Mouse (Mus musculus) heart, embryonic 15.5 days (tissue): ENCODE results near the gene Hrh1. TPM values are rescaled to one million over a fixed set of nuclear protein-coding genes. Genes with fewer than 3 reads are reported as not detected.
A peak's percentile ranks its signal among the peaks of the same experiment; 100 is the strongest.

Experiments
- ATAC-seq: fragments of 200-750 bp; cut with Nextera tagmentation; replicated peaks from 2 replicates; pipeline ENCODE4 v1.8.0; 2017; ENCODE audit warnings: low read depth, moderate TSS enrichment; ENCODE audit not compliant: insufficient number of reproducible peaks, insufficient read depth, low FRiP score
- H3K27ac ChIP-seq: fragments of 300-500 bp; sonication (generic); 2 replicates; pipeline ENCODE4 v1.5.1; 2015; ENCODE audit warnings: mild to moderate bottlenecking, inconsistent platforms
- H3K27me3 ChIP-seq: fragments of 300-500 bp; sonication (generic); 2 replicates; pipeline ENCODE4 v1.6.1; 2015; ENCODE audit warnings: inconsistent platforms
- H3K36me3 ChIP-seq: fragments of 300-500 bp; sonication (generic); 2 replicates; pipeline ENCODE4 v1.6.1; 2015; ENCODE audit warnings: mild to moderate bottlenecking, inconsistent platforms
- H3K4me1 ChIP-seq: fragments of 300-500 bp; sonication (generic); replicated peaks from 2 replicates; pipeline ENCODE4 v1.6.1; 2015; ENCODE audit warnings: inconsistent platforms
- H3K4me2 ChIP-seq: fragments of 300-500 bp; sonication (generic); 2 replicates; pipeline ENCODE4 v1.6.1; 2015; ENCODE audit warnings: inconsistent platforms, mild to moderate bottlenecking, moderate library complexity
- H3K4me3 ChIP-seq: fragments of 300-500 bp; sonication (generic); 2 replicates; pipeline ENCODE4 v1.5.1; 2015; ENCODE audit warnings: mild to moderate bottlenecking, inconsistent platforms
- H3K9ac ChIP-seq: fragments of 300-500 bp; sonication (generic); 2 replicates; pipeline ENCODE4 v1.6.1; 2015; ENCODE audit warnings: mild to moderate bottlenecking, inconsistent platforms
- H3K9me3 ChIP-seq: fragments of 300-500 bp; sonication (generic); replicated peaks from 2 replicates; pipeline ENCODE4 v1.6.1; 2016; ENCODE audit warnings: inconsistent platforms
- WGBS: fragments of 180-500 bp; shearing (Covaris S2); methylation state at CpG from one replicate; pipeline ENCODE4 v1.1.7; 2015; ENCODE audit warnings: mixed read lengths; 5-methylcytosine and 5-hydroxymethylcytosine counted together
- polyA plus RNA-seq: library from polyadenylated mRNA; unstranded; fragments of >200 nt; fragmentation: Nextera tagmentation; extraction: Ambion mirVana; gene quantifications from 2 replicates; pipeline ENCODE4 v1.2.1, GENCODE M21; 2015

Gene Hrh1
- 0.04 TPM in 1 of 2 replicates, not detected in the other for polyA plus RNA-seq

DNA sequence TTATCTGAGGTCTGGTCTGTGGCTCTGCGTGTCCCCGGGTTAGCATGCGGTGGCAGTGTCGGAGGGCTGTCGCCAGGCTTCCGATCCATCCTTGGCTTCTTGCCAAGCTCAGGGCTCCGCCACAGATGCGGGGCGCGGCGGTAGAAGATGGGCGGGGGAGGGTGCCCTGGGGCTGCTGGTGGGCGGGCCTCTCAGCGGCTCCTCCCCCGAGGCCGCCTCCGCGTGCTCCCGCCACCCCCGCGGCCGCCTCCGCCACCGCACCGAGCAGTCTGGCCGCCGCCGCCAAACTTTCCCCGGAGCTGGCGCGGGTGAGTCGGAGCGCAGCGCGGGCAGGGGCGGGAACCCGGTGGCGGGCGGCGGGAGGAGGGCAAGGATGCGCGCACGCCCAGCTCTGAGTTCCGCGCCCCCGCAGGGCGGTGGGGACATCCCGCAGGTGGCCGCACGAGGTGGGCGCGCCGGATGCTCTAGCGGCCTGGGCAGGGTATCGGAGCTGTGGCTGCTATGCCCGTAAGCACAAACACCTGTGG lies at the start of gene Hrh1:
TSS of gene Hrh1 (plus strand) at position 246 of the 527 bp plus-strand sequence.
- no peaks in the 10 kb centered on the region for H3K36me3 ChIP-seq
- no peak within 1 kb of the TSS for H3K27ac ChIP-seq
- peaks cover 15% of the 10 kb centered on the region for H3K4me1 ChIP-seq
- WGBS, result under 1% methylated on average over 37 of the region's 56 CpGs
- H3K27me3 ChIP-seq, result peaks cover 63% of the 10 kb centered on the region
- peak within 1 kb of the TSS; percentile 54 for H3K4me3 ChIP-seq
- peak within 1 kb of the TSS; percentile 94 for H3K4me2 ChIP-seq
- no peaks in the 10 kb centered on the region for H3K9me3 ChIP-seq
- peak within 1 kb of the TSS; percentile 40 for H3K9ac ChIP-seq
- ATAC-seq, result no peak

DNA sequence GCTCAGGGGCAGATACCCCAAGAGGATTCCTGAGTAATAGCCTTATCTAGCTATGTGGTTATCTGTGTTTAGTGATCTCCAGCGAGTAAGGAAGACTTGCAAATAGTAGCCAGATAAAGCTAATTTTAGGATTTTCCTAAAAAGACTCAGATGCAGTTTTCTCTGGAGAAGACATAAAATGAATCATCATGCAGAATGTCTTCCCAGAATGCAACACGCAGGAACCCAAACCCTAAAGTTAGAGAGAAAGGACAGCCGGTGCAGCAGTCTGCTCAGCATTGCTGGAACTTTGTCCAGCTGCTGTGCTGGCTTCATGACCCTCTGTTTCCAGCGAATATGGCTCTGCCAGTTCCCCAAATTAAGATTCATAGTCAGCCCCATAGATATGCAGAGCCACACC lies 43.1 kb upstream of the Hrh1 start:
- 50% methylated on average over 4 of the region's 4 CpGs for WGBS
- ATAC-seq, result no peak
- Histone ChIP-seq H3K27ac (no peak overlapping the region), H3K4me3 (no peak overlapping the region), H3K4me2 (no peak overlapping the region), H3K9me3 (no peaks in the 10 kb centered on the region), H3K9ac (no peak overlapping the region), H3K4me1 (no peaks in the 10 kb centered on the region; the same call in 1 of the 2 replicates), H3K27me3 (no peaks in the 10 kb centered on the region), H3K36me3 (no peaks in the 10 kb centered on the region)

DNA sequence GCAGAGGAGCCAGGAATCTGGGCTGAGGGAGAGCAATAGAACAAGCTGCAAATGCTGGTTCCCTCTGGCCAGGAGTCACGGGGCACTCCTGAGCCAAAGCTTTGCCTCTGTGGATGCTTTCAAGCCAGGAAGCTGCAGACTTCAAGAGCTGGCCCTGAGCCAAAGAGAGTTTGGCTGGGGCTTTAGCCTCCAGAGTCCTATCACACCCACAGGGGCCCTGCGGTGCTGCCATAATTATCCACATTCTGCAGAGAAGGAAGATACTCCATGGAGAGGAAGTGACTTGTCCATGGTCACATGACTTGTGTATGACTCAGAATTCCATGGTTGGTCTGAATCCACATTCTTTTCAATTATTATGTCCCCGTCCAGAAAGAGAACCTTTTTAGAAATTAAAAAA lies 39.6 kb upstream of the Hrh1 start:
- no peak for ATAC-seq
- H3K27me3 ChIP-seq, result no peaks in the 10 kb centered on the region
- 27% methylated on average over 3 of the region's 3 CpGs for WGBS

DNA sequence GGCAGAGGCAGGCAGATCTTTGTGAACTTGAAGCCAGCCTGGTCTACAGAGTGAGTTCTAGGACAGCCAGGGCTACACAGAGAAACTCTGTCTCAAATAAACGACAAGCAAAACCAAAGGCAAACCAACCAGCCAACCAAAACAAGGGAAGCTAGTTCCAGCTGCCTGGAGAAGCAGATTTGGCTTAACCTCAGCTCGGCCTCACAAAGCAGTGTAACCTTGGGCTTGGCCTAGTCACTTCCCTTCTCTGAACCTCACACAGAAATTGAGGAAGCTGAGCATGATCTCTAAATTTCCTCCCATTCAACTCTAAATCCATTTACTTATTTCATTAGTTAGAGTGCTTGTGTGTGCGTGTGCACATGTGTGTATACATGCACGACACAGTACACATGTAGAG lies 35.4 kb upstream of the Hrh1 start:
- Histone ChIP-seq H3K27me3 (no peaks in the 10 kb centered on the region), H3K36me3 (no peaks in the 10 kb centered on the region), H3K4me3 (no peak overlapping the region), H3K4me2 (no peak overlapping the region), H3K9ac (no peak overlapping the region), H3K9me3 (no peaks in the 10 kb centered on the region), H3K27ac (no peak overlapping the region), H3K4me1 (no peaks in the 10 kb centered on the region; the same call in 1 of the 2 replicates)
- ATAC-seq, result no peak
- WGBS, result 61% methylated on average over 4 of the region's 4 CpGs

More for the DNA sequence above, 39.6 kb upstream of the Hrh1 start:
- no peaks in the 10 kb centered on the region for H3K9me3 ChIP-seq
- no peak overlapping the region for H3K4me2 ChIP-seq
- H3K4me3 ChIP-seq, result no peak overlapping the region
- H3K9ac ChIP-seq, result no peak overlapping the region
- H3K36me3 ChIP-seq, result no peaks in the 10 kb centered on the region
- no peaks in the 10 kb centered on the region; the same call in 1 of the 2 replicates for H3K4me1 ChIP-seq
- no peak overlapping the region for H3K27ac ChIP-seq

DNA sequence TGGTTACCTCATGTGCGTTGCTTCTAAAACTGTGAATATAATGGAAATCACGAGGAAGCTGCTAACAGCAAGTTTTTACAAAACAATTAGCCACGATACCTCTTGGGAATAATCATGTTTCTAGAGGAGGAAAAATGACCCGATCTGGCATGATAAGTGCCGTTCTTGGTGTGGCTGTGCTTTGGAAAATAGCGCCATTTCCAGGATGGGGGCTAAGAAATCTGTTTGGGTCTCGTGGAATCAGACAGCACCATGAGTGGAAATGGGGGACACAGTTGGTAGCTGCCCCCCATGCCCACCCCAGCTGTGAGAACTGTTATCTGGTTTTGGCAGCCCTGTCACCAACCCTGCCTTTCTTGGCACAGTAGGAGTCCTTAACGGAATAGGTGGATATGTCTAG lies 34.0 kb upstream of the Hrh1 start:
- no peak overlapping the region for H3K4me3 ChIP-seq
- no peaks in the 10 kb centered on the region for H3K4me1 ChIP-seq
- no peaks in the 10 kb centered on the region for H3K36me3 ChIP-seq
- 74% methylated on average over 8 of the region's 8 CpGs for WGBS
- no peak overlapping the region for H3K4me2 ChIP-seq
- H3K27me3 ChIP-seq, result 0 out of 2 replicates have a peak, but pooled peaks cover under 1% of the 10 kb centered on the region
- no peak overlapping the region for H3K27ac ChIP-seq
- no peaks in the 10 kb centered on the region for H3K9me3 ChIP-seq
- ATAC-seq, result no peak
- H3K9ac ChIP-seq, result no peak overlapping the region

DNA sequence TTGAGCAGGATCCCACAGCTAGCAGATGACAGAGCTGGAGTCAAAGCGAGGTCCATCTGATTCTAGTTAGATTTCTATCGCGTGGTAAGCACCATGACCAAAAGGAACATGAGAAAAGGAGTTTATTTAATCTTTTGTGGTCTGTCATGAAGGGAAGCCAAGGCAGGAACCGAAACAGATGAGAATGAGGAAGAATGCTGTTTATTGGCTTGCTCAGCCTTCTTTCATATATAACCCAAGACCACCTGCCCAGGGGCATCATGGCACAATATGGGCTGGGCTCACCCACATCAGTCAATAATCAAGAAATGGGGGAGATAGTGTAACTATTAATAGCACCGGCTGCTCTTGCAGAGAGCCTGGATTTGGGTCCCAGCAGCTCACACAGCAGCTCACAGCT lies 33.0 kb upstream of the Hrh1 start:
- H3K4me1 ChIP-seq, result no peaks in the 10 kb centered on the region
- no peak overlapping the region for H3K4me2 ChIP-seq
- H3K9me3 ChIP-seq, result no peaks in the 10 kb centered on the region
- H3K27me3 ChIP-seq, result 0 out of 2 replicates have a peak, but pooled peaks cover 4% of the 10 kb centered on the region
- ATAC-seq, result no peak
- H3K27ac ChIP-seq, result no peak overlapping the region
- no peaks in the 10 kb centered on the region for H3K36me3 ChIP-seq
- H3K9ac ChIP-seq, result no peak overlapping the region
- WGBS, result 68% methylated on average over 5 of the region's 5 CpGs
- H3K4me3 ChIP-seq, result no peak overlapping the region

DNA sequence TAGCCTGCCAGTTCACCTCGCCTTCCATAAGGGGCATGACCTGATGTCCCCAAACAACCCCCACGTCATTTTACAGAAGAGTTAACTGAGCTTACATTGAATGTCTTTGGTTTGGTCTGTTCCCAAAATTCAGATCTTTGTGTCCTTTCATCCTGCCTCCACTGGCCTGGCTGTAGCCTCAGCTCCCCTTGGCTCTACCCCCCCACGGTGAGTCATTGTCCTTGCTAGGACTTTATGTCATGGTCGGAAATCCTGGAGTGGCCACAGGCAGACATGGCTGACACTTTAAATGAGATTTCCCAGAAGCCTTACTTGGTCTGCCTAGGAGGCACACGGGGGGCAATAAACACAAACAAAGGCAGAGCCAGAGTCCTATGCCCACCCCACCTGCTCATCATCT lies 31.5 kb upstream of the Hrh1 start:
- no peak overlapping the region for H3K4me3 ChIP-seq
- 63% methylated on average over 5 of the region's 5 CpGs for WGBS
- H3K4me1 ChIP-seq, result no peaks in the 10 kb centered on the region
- 0 out of 2 replicates have a peak, but pooled peaks cover 4% of the 10 kb centered on the region for H3K27me3 ChIP-seq
- H3K36me3 ChIP-seq, result no peaks in the 10 kb centered on the region
- H3K27ac ChIP-seq, result no peak overlapping the region
- no peak for ATAC-seq
- no peak overlapping the region for H3K9ac ChIP-seq
- no peaks in the 10 kb centered on the region for H3K9me3 ChIP-seq
- H3K4me2 ChIP-seq, result no peak overlapping the region

DNA sequence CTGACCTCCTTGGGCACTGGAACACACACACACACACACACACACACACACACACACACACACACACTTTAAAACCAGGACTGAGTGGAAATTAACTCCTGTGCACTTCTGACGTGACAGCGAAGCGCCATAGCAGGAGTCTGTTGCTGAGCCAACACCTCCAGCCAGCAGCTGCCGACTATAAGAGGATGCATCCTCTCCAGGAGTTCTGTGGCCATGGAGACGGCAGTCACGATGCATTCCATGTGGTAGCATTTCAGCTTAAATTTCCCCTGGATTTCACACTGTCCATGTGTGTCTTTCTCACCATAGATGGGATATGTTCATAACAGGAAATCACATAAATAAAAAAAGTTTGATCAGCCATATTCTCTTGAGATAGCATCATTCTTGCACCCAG lies 30.1 kb upstream of the Hrh1 start:
- Histone ChIP-seq H3K4me1 (no peaks in the 10 kb centered on the region), H3K36me3 (no peaks in the 10 kb centered on the region), H3K9ac (no peak overlapping the region), H3K27ac (no peak overlapping the region), H3K9me3 (no peaks in the 10 kb centered on the region), H3K4me3 (no peak overlapping the region), H3K27me3 (0 out of 2 replicates have a peak, but pooled peaks cover 4% of the 10 kb centered on the region), H3K4me2 (no peak overlapping the region)
- 56% methylated on average over 6 of the region's 6 CpGs for WGBS
- ATAC-seq, result no peak

DNA sequence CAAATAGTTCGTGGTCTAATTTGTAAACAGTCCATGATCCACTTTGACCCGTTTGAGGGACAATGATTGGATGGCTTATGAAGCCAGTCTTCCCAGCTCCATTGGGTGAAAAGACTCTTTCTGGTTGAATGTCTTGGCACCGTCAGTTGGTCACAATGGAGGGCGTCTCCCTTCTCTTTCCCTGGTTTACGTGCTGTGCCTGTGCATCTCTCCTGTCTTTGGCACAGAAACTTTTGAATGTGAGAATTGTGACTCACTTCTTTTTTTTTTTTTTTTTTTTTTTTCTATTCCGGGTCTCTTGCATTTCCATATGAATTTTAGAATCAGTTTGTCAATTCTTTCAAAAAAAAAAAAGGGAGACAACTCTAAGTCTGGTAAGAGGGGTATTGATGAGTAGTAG lies 29.5 kb upstream of the Hrh1 start:
- Histone ChIP-seq H3K27ac (no peak overlapping the region), H3K4me3 (no peak overlapping the region), H3K27me3 (0 out of 2 replicates have a peak, but pooled peaks cover 4% of the 10 kb centered on the region), H3K9me3 (no peaks in the 10 kb centered on the region), H3K36me3 (no peaks in the 10 kb centered on the region), H3K9ac (no peak overlapping the region), H3K4me2 (no peak overlapping the region), H3K4me1 (no peaks in the 10 kb centered on the region)
- no peak for ATAC-seq
- 72% methylated on average over 6 of the region's 6 CpGs for WGBS

DNA sequence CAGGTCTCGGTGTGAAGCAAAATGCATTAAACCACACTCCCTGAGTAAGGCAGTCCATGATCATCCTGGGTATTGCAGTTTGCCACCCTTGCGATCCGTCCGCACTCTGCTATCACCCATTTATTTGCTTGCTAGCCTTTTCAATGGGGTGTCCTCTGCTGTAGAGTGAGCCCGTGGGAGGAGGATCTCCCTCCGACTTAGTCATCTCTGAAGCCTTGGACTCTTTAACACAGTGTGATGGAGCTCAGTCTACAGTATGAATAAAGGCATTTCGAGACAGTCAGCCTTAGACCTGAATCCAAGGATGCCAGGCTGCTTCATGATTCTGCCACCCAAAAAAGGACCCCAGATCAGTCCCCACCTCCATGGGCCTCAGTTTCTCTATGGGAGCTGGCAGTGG lies 25.0 kb upstream of the Hrh1 start:
- no peak for ATAC-seq
- Histone ChIP-seq H3K4me3 (no peak overlapping the region), H3K27me3 (0 out of 2 replicates have a peak, but pooled peaks cover 4% of the 10 kb centered on the region), H3K27ac (no peak overlapping the region), H3K9ac (no peak overlapping the region), H3K4me1 (no peaks in the 10 kb centered on the region), H3K36me3 (no peaks in the 10 kb centered on the region), H3K9me3 (no peaks in the 10 kb centered on the region), H3K4me2 (no peak overlapping the region)
- 80% methylated on average over 7 of the region's 7 CpGs for WGBS

DNA sequence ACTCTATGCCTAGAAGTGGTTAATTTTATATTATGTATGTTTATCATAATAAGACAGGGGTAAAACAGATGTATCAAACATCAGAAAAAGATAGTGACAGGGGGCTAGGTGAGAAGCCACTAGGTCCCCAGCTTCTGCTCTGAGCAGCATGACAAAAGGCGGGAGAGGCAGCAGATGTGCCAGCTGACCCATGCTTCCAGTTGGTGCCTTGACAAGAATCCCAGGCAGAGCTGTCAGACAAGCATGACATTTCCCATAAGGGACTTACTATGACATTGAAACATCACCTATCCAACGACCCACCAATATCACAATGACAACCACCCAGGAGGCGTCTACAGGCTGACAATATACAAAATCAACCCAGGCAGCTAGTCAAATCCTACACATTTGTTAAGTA lies 16.9 kb upstream of the Hrh1 start:
- H3K27ac ChIP-seq, result no peak overlapping the region
- H3K9ac ChIP-seq, result no peak overlapping the region
- no peak overlapping the region for H3K4me2 ChIP-seq
- H3K9me3 ChIP-seq, result no peaks in the 10 kb centered on the region
- no peaks in the 10 kb centered on the region for H3K4me1 ChIP-seq
- peaks cover 4% of the 10 kb centered on the region; the same call in 1 of the 2 replicates for H3K27me3 ChIP-seq
- H3K4me3 ChIP-seq, result no peak overlapping the region
- no peak for ATAC-seq
- H3K36me3 ChIP-seq, result no peaks in the 10 kb centered on the region
- WGBS, result 64% methylated on average over 3 of the region's 3 CpGs

DNA sequence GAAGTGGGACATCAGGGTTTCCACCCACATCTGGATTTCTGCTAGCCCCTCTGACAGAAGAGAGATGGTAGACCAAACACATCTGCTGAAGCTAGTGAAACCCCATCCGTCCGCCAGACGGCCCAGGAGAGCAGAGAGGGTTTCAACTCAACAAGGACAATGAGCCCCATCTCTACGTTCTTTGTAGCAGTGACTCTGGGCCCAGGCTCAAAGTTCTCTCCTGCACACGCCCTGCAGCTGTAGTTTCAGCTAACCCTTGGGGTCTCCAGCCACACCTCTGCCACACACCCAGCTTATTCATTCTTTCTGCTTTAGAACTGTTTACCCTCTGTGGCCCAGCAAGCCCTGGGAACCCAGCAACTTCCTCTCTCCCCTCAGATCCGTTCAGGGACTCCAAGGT lies 10.4 kb upstream of the Hrh1 start:
- WGBS, result 72% methylated on average over 6 of the region's 6 CpGs

More for the DNA sequence above, 10.4 kb upstream of the Hrh1 start:
- Histone ChIP-seq H3K9ac (no peak overlapping the region), H3K36me3 (no peaks in the 10 kb centered on the region), H3K27me3 (peaks cover 12% of the 10 kb centered on the region), H3K9me3 (no peaks in the 10 kb centered on the region), H3K4me3 (no peak overlapping the region), H3K27ac (no peak overlapping the region), H3K4me1 (peaks cover 3% of the 10 kb centered on the region; the same call in 1 of the 2 replicates), H3K4me2 (no peak overlapping the region)
- no peak for ATAC-seq
